Mouse (Mus musculus): Measurements from ENCODE around the gene Cep95. TPM values are rescaled to one million over a fixed set of nuclear protein-coding genes. Genes with fewer than 3 reads are reported as not detected.

Cep95 gene
- polyA plus RNA-seq, 1 experiment from 2014 or later = 23.0 TPM

GRCm38 (mm10) chr11:106814601-106815320, 25.7 kb downstream of the Cep95 start:
- H3K36me3 ChIP-seq (ENCODE audit: control insufficient read depth, insufficient read depth, low read length) = peaks cover 3% of the 10 kb centered on the region
- no peaks in the 10 kb centered on the region for H3K9me3 ChIP-seq (ENCODE audit: control insufficient read depth, low read length)
- no peak overlapping the region for H3K27ac ChIP-seq (ENCODE audit: low read depth, low read length)
- H3K9ac ChIP-seq (ENCODE audit: low read length) = no peak overlapping the region
- DNase-seq (ENCODE audit: low spot score) (no peak), ATAC-seq (replicated peaks; ENCODE audit: low FRiP score) (no peak)
- no peaks in the 10 kb centered on the region for H3K4me1 ChIP-seq (replicated peaks; ENCODE audit: control insufficient read depth, insufficient read depth, low read length)
- WGBS = 82% methylated on average over 14 of the region's 14 CpGs
- no peak overlapping the region for H3K4me2 ChIP-seq (ENCODE audit: low read depth, low read length, severe bottlenecking)
- H3K27me3 ChIP-seq (ENCODE audit: control insufficient read depth, insufficient read depth, low read length) = no peaks in the 10 kb centered on the region
- H3K4me3 ChIP-seq (ENCODE audit: low read depth, low read length) = no peak overlapping the region

DNA sequence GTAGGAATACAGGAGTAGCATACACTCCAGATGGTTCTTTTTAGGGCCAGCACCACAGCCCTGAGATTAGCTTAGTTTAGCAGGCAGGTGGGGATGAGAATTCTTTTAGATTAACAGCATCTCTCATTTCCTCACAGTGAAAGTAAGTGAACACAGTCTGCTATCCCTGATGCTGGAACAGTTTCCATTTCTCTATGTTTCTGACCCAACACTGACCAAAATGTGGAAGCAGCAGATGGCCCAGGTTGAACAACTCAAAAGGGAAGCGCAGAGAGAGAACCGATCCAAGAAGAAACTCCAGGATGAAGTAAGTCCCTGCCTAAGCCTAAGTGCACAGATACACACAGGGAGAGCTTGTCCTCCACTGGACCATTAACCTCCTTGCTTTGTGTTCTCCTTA, 26.3 kb downstream of the Cep95 start:
- WGBS = 96% methylated on average over 2 of the region's 2 CpGs
- H3K4me3 ChIP-seq (ENCODE audit: low read depth, low read length) = no peak overlapping the region
- DNase-seq (ENCODE audit: low spot score) = no peak
- no peaks in the 10 kb centered on the region for H3K9me3 ChIP-seq (ENCODE audit: control insufficient read depth, low read length)
- no peak overlapping the region for H3K9ac ChIP-seq (ENCODE audit: low read length)
- no peak for ATAC-seq (replicated peaks; ENCODE audit: low FRiP score)
- H3K4me2 ChIP-seq (ENCODE audit: low read depth, low read length, severe bottlenecking) = no peak overlapping the region
- H3K27ac ChIP-seq (ENCODE audit: low read depth, low read length) = no peak overlapping the region
- H3K27me3 ChIP-seq (ENCODE audit: control insufficient read depth, insufficient read depth, low read length) = no peaks in the 10 kb centered on the region
- no peaks in the 10 kb centered on the region for H3K4me1 ChIP-seq (replicated peaks; ENCODE audit: control insufficient read depth, insufficient read depth, low read length)
- H3K36me3 ChIP-seq (ENCODE audit: control insufficient read depth, insufficient read depth, low read length) = peaks cover 3% of the 10 kb centered on the region

DNA sequence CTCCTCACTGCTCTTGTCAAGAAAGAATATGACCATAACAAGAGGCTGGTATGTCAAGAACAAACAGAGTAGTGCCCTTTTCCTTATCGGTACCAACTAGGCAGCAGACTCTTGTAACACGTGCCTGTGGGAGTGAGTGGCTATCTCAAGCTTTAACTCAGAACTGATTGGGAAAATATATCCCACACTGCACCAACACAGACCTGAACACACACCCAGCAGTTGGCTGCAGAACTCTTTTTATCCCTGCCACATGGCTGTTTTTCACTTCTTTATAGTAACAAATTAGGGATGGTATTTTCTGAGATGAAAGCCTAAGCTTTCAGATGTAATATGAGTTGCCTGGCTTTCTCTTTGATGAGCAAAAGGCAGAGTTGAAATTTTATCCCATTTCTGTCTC, 26.7 kb downstream of the Cep95 start:
- ATAC-seq (replicated peaks; ENCODE audit: low FRiP score) (no peak), DNase-seq (ENCODE audit: low spot score) (no peak)
- peaks cover 3% of the 10 kb centered on the region for H3K36me3 ChIP-seq (ENCODE audit: control insufficient read depth, insufficient read depth, low read length)
- no peak overlapping the region for H3K27ac ChIP-seq (ENCODE audit: low read depth, low read length)
- no peaks in the 10 kb centered on the region for H3K27me3 ChIP-seq (ENCODE audit: control insufficient read depth, insufficient read depth, low read length)
- H3K4me1 ChIP-seq (replicated peaks; ENCODE audit: control insufficient read depth, insufficient read depth, low read length) = no peaks in the 10 kb centered on the region
- no peak overlapping the region for H3K4me3 ChIP-seq (ENCODE audit: low read depth, low read length)
- H3K9me3 ChIP-seq (ENCODE audit: control insufficient read depth, low read length) = no peaks in the 10 kb centered on the region
- 81% methylated on average over 2 of the region's 2 CpGs for WGBS
- no peak overlapping the region for H3K4me2 ChIP-seq (ENCODE audit: low read depth, low read length, severe bottlenecking)
- H3K9ac ChIP-seq (ENCODE audit: low read length) = no peak overlapping the region

DNA sequence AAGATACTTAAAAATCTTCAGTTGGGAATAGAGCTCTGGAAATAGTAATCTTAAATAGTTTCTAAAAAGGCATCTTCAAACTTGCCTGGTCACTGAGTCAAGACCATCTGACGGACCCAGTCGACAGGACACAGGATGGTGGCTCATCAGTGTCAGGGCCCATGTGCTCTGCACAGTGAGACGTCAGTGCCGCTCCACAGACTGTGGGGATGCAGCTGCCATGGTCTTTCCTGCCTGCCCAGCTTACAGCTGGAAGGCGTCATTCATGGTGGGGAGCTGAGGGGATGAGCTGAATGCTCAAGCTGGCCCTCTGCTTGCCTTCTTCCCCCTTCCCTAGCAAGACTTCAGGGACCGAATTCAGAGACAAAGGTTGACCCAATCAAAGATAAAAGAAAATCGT, 27.3 kb downstream of the Cep95 start:
- no peak overlapping the region for H3K4me3 ChIP-seq (ENCODE audit: low read depth, low read length)
- H3K9me3 ChIP-seq (ENCODE audit: control insufficient read depth, low read length) = no peaks in the 10 kb centered on the region
- H3K27ac ChIP-seq (ENCODE audit: low read depth, low read length) = no peak overlapping the region
- H3K36me3 ChIP-seq (ENCODE audit: control insufficient read depth, insufficient read depth, low read length) = peaks cover 3% of the 10 kb centered on the region
- no peak overlapping the region for H3K9ac ChIP-seq (ENCODE audit: low read length)
- no peak for DNase-seq (ENCODE audit: low spot score)
- 79% methylated on average over 7 of the region's 7 CpGs for WGBS
- no peaks in the 10 kb centered on the region for H3K27me3 ChIP-seq (ENCODE audit: control insufficient read depth, insufficient read depth, low read length)
- H3K4me2 ChIP-seq (ENCODE audit: low read depth, low read length, severe bottlenecking) = no peak overlapping the region
- ATAC-seq (replicated peaks; ENCODE audit: low FRiP score) = no peak
- no peaks in the 10 kb centered on the region for H3K4me1 ChIP-seq (replicated peaks; ENCODE audit: control insufficient read depth, insufficient read depth, low read length)

DNA sequence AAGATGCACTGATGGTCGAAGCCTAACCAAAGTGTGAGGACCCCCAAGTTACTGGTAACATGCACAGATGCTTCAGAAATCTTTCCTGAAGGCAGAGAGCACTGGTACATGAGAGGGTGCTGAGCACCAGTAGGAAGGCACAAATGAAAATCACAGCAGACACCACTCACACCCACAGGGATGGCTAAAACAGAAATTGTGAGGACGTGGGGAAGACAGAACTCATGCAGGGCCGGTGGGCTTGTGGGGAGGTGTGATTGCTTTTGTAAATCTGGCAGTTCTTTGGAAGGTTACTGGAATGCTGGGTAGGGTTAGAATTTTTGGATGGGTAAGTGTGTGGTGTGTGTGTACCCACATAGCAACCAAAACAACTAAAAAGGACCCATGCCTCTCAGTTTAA, 28.1 kb downstream of the Cep95 start:
- ATAC-seq (replicated peaks; ENCODE audit: low FRiP score) (no peak), DNase-seq (ENCODE audit: low spot score) (no peak)
- no peaks in the 10 kb centered on the region for H3K4me1 ChIP-seq (replicated peaks; ENCODE audit: control insufficient read depth, insufficient read depth, low read length)
- no peak overlapping the region for H3K4me2 ChIP-seq (ENCODE audit: low read depth, low read length, severe bottlenecking)
- H3K9me3 ChIP-seq (ENCODE audit: control insufficient read depth, low read length) = no peaks in the 10 kb centered on the region
- H3K27me3 ChIP-seq (ENCODE audit: control insufficient read depth, insufficient read depth, low read length) = no peaks in the 10 kb centered on the region
- no peak overlapping the region for H3K9ac ChIP-seq (ENCODE audit: low read length)
- peaks cover 3% of the 10 kb centered on the region for H3K36me3 ChIP-seq (ENCODE audit: control insufficient read depth, insufficient read depth, low read length)
- H3K27ac ChIP-seq (ENCODE audit: low read depth, low read length) = no peak overlapping the region
- no peak overlapping the region for H3K4me3 ChIP-seq (ENCODE audit: low read depth, low read length)
- WGBS = 88% methylated on average over 3 of the region's 3 CpGs

GRCm38 (mm10) chr11:106817808-106818207, 28.8 kb downstream of the Cep95 start:
- Histone ChIP-seq H3K27ac (ENCODE audit: low read depth, low read length) (no peak overlapping the region), H3K9me3 (ENCODE audit: control insufficient read depth, low read length) (no peaks in the 10 kb centered on the region), H3K27me3 (ENCODE audit: control insufficient read depth, insufficient read depth, low read length) (no peaks in the 10 kb centered on the region), H3K4me3 (ENCODE audit: low read depth, low read length) (no peak overlapping the region), H3K4me1 (replicated peaks; ENCODE audit: control insufficient read depth, insufficient read depth, low read length) (no peaks in the 10 kb centered on the region), H3K4me2 (ENCODE audit: low read depth, low read length, severe bottlenecking) (no peak overlapping the region), H3K9ac (ENCODE audit: low read length) (no peak overlapping the region), H3K36me3 (ENCODE audit: control insufficient read depth, insufficient read depth, low read length) (peaks cover 3% of the 10 kb centered on the region)
- 93% methylated on average over 6 of the region's 6 CpGs for WGBS
- no peak for DNase-seq (ENCODE audit: low spot score)
- ATAC-seq (replicated peaks; ENCODE audit: low FRiP score) = no peak

DNA sequence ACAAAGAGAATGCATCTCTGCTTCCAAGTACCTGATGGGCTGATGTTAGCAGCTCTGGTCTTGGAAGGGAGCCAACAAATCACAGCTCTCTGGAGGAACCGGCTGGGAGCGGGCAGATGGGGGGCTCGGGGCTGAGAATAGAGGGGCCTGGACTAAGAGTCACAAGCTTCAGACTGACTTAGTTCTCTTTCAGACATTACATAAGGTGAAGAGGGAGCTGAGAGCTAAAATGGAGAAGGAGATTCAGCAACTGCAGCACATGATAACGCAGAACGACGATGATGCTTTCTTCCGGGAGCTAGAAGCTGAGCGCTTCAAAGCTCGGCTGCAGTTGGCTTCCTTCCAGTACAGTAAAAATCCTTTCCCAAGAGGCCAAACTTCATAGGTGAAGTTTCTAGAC, 29.3 kb downstream of the Cep95 start:
- Histone ChIP-seq H3K4me3 (ENCODE audit: low read depth, low read length) (no peak overlapping the region), H3K27me3 (ENCODE audit: control insufficient read depth, insufficient read depth, low read length) (no peaks in the 10 kb centered on the region), H3K36me3 (ENCODE audit: control insufficient read depth, insufficient read depth, low read length) (peaks cover 3% of the 10 kb centered on the region), H3K9me3 (ENCODE audit: control insufficient read depth, low read length) (no peaks in the 10 kb centered on the region), H3K9ac (ENCODE audit: low read length) (no peak overlapping the region), H3K4me2 (ENCODE audit: low read depth, low read length, severe bottlenecking) (no peak overlapping the region), H3K27ac (ENCODE audit: low read depth, low read length) (no peak overlapping the region), H3K4me1 (replicated peaks; ENCODE audit: control insufficient read depth, insufficient read depth, low read length) (no peaks in the 10 kb centered on the region)
- 85% methylated on average over 9 of the region's 9 CpGs for WGBS
- DNase-seq (ENCODE audit: low spot score) (no peak), ATAC-seq (replicated peaks; ENCODE audit: low FRiP score) (no peak)

GRCm38 (mm10) chr11:106819595-106819994, 30.5 kb downstream of the Cep95 start:
- no peak for DNase-seq (ENCODE audit: low spot score)
- Histone ChIP-seq H3K4me2 (ENCODE audit: low read depth, low read length, severe bottlenecking) (no peak overlapping the region), H3K9ac (ENCODE audit: low read length) (no peak overlapping the region), H3K27me3 (ENCODE audit: control insufficient read depth, insufficient read depth, low read length) (no peaks in the 10 kb centered on the region), H3K36me3 (ENCODE audit: control insufficient read depth, insufficient read depth, low read length) (peaks cover 3% of the 10 kb centered on the region), H3K27ac (ENCODE audit: low read depth, low read length) (no peak overlapping the region), H3K4me1 (replicated peaks; ENCODE audit: control insufficient read depth, insufficient read depth, low read length) (no peaks in the 10 kb centered on the region), H3K9me3 (ENCODE audit: control insufficient read depth, low read length) (no peaks in the 10 kb centered on the region), H3K4me3 (ENCODE audit: low read depth, low read length) (no peak overlapping the region)
- ATAC-seq (replicated peaks; ENCODE audit: low FRiP score) = no peak
- 92% methylated on average over 9 of the region's 9 CpGs for WGBS

- ATAC-seq (replicated peaks; ENCODE audit: low FRiP score) (no peak), DNase-seq (ENCODE audit: low spot score) (no peak)
- no peak overlapping the region for H3K4me2 ChIP-seq (ENCODE audit: low read depth, low read length, severe bottlenecking)
- no peak overlapping the region for H3K9ac ChIP-seq (ENCODE audit: low read length)
- no peak overlapping the region for H3K27ac ChIP-seq (ENCODE audit: low read depth, low read length)
- no peaks in the 10 kb centered on the region for H3K4me1 ChIP-seq (replicated peaks; ENCODE audit: control insufficient read depth, insufficient read depth, low read length)
- no peaks in the 10 kb centered on the region for H3K9me3 ChIP-seq (ENCODE audit: control insufficient read depth, low read length)
- WGBS = 92% methylated on average over 6 of the region's 6 CpGs
- H3K27me3 ChIP-seq (ENCODE audit: control insufficient read depth, insufficient read depth, low read length) = no peaks in the 10 kb centered on the region
- no peak overlapping the region for H3K4me3 ChIP-seq (ENCODE audit: low read depth, low read length)
- H3K36me3 ChIP-seq (ENCODE audit: control insufficient read depth, insufficient read depth, low read length) = peaks cover 3% of the 10 kb centered on the region
These were observed 31.2 kb downstream of the Cep95 start for GRCm38 (mm10) chr11:106820252-106820651.

Data from forebrain, embryonic 11.5 days (tissue).